In the genomic region with DNA sequence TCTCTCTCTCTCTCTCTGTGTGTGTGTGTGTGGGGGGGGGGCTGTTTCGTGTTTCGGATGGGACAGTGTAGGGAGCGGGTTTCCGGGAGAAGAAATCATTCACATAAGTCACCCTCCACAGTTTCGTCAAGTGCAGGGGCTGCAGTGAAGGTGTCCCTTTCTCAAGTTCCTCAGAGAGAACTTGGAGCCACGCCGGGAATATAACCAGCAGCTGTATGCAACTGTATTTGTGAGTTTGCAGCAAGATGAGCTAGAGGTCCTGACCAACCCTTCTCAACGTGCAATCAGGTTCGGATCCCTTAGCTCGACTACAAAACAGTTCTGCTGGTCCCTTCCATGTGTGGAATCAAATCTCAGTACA, we compare ENCODE assay signal across 8 mouse cellular contexts. TPM values are rescaled to one million over a fixed set of nuclear protein-coding genes. Genes with fewer than 3 reads are reported as not detected.
DNase-seq lines count a peak whose midpoint lies in the region; ATAC-seq and TF ChIP-seq lines count a peak whose summit lies in the region.

No protein-coding gene starts in this region.

- TF ChIP-seq CTCF in lung, postnatal 0 days (IDR thresholded peaks at IDR 0.05) = no peak

- DNase-seq in heart, postnatal 25 days (ENCODE audit: low spot score) = no peak
- DNase-seq in embryonic facial prominence, embryonic 11.5 days (ENCODE audit: low spot score) = peak; percentile 34
- no peak for DNase-seq in hindbrain, embryonic 11.5 days (ENCODE audit: low spot score)
- peak; percentile 13 for DNase-seq in lung, postnatal 0 days (ENCODE audit: low spot score)
- DNase-seq in urinary bladder, postnatal 10 days (ENCODE audit: low spot score) = no peak
- DNase-seq in Muller cell, postnatal 12 days (ENCODE audit: inconsistent ontology term) = no peak
- no peak for DNase-seq in ovary, postnatal 10 days (ENCODE audit: low spot score)

- ATAC-seq in heart, embryonic 13.5 days (ENCODE audit: extremely low read depth, insufficient number of reproducible peaks, low FRiP score, low TSS enrichment) = no peak
- peak; percentile 16; the same call in 1 of the 2 replicates for ATAC-seq in embryonic facial prominence, embryonic 11.5 days (replicated peaks; ENCODE audit: insufficient number of reproducible peaks, low FRiP score, low TSS enrichment, low read depth)
- ATAC-seq in hindbrain, embryonic 11.5 days (ENCODE audit: low FRiP score) = peak; percentile 35
- peak; percentile 6; the same call in 1 of the 2 replicates for ATAC-seq in lung, postnatal 0 days

- intact Hi-C loops in heart, postnatal 25 days (cut with DNase I) = loop anchor here (5.0 kb wide), 1 partner anchor 45 kb away; the partner anchor contains the start of gene Zfp354b

- peak overlapping the region; percentile 76 for H3K4me2 ChIP-seq in heart, embryonic 13.5 days
- peak overlapping the region; percentile 46 for H3K4me2 ChIP-seq in embryonic facial prominence, embryonic 11.5 days (ENCODE audit: low read depth, low read length)
- peak overlapping the region; percentile 64 for H3K4me2 ChIP-seq in hindbrain, embryonic 11.5 days (replicated peaks; ENCODE audit: low read depth, low read length)
- peak overlapping the region; percentile 75 for H3K4me2 ChIP-seq in lung, postnatal 0 days (replicated peaks; ENCODE audit: low read depth, low read length)

- no peaks in the 10 kb centered on the region for H3K27me3 ChIP-seq in heart, embryonic 13.5 days (replicated peaks)
- H3K27me3 ChIP-seq in embryonic facial prominence, embryonic 11.5 days (ENCODE audit: control insufficient read depth, insufficient read depth, low read length) = no peaks in the 10 kb centered on the region
- H3K27me3 ChIP-seq in hindbrain, embryonic 11.5 days (ENCODE audit: control insufficient read depth, insufficient read depth, low read length) = no peaks in the 10 kb centered on the region
- H3K27me3 ChIP-seq in lung, postnatal 0 days (replicated peaks; ENCODE audit: insufficient read depth, low read length) = no peaks in the 10 kb centered on the region

- TF ChIP-seq EP300 in lung, postnatal 0 days (IDR thresholded peaks at IDR 0.05) = no peak

- peak overlapping the region; percentile 57 for H3K4me3 ChIP-seq in heart, embryonic 13.5 days
- H3K4me3 ChIP-seq in embryonic facial prominence, embryonic 11.5 days (ENCODE audit: low read depth, low read length) = peak overlapping the region; percentile 45
- H3K4me3 ChIP-seq in hindbrain, embryonic 11.5 days (ENCODE audit: low read depth, low read length) = peak overlapping the region; percentile 42
- H3K4me3 ChIP-seq in lung, postnatal 0 days (ENCODE audit: low read depth, low read length) = peak overlapping the region; percentile 37

- WGBS in heart, embryonic 13.5 days = 20% methylated on average over 10 of the region's 10 CpGs
- 25% methylated on average over 10 of the region's 10 CpGs for WGBS in embryonic facial prominence, embryonic 11.5 days
- WGBS in hindbrain, embryonic 11.5 days = 22% methylated on average over 10 of the region's 10 CpGs
- WGBS in lung, postnatal 0 days = 10% methylated on average over 9 of the region's 10 CpGs

- no peaks in the 10 kb centered on the region; the same call in 1 of the 2 replicates for H3K9me3 ChIP-seq in heart, embryonic 13.5 days
- H3K9me3 ChIP-seq in embryonic facial prominence, embryonic 11.5 days (replicated peaks; ENCODE audit: control insufficient read depth, low read length) = no peaks in the 10 kb centered on the region
- H3K9me3 ChIP-seq in hindbrain, embryonic 11.5 days (ENCODE audit: control insufficient read depth, low read length) = no peaks in the 10 kb centered on the region
- no peaks in the 10 kb centered on the region for H3K9me3 ChIP-seq in lung, postnatal 0 days (ENCODE audit: low read length)

- peak overlapping the region; percentile 82 for H3K9ac ChIP-seq in heart, embryonic 13.5 days
- peak overlapping the region; percentile 77 for H3K9ac ChIP-seq in embryonic facial prominence, embryonic 11.5 days (replicated peaks; ENCODE audit: low read length)
- H3K9ac ChIP-seq in hindbrain, embryonic 11.5 days (ENCODE audit: low read depth, low read length) = peak overlapping the region; percentile 67
- H3K9ac ChIP-seq in lung, postnatal 0 days (replicated peaks; ENCODE audit: low read depth) = 0 out of 2 replicates have a peak overlapping the region, but pooled peaks have one; percentile 23

- peaks cover 19% of the 10 kb centered on the region for H3K36me3 ChIP-seq in heart, embryonic 13.5 days
- no peaks in the 10 kb centered on the region; the same call in none of the 2 replicates for H3K36me3 ChIP-seq in embryonic facial prominence, embryonic 11.5 days (replicated peaks; ENCODE audit: control insufficient read depth, insufficient read depth, low read depth, low read length)
- no peaks in the 10 kb centered on the region for H3K36me3 ChIP-seq in hindbrain, embryonic 11.5 days (ENCODE audit: control insufficient read depth, insufficient read depth, low read length)
- no peaks in the 10 kb centered on the region for H3K36me3 ChIP-seq in lung, postnatal 0 days (ENCODE audit: insufficient read depth, low read length)

- peak overlapping the region; percentile 26; the same call in 1 of the 2 replicates for H3K27ac ChIP-seq in heart, embryonic 13.5 days (replicated peaks)
- H3K27ac ChIP-seq in embryonic facial prominence, embryonic 11.5 days (replicated peaks; ENCODE audit: low read depth, low read length) = no peak overlapping the region
- H3K27ac ChIP-seq in hindbrain, embryonic 11.5 days (ENCODE audit: low read depth, low read length) = 0 out of 2 replicates have a peak overlapping the region, but pooled peaks have one; percentile 24
- H3K27ac ChIP-seq in lung, postnatal 0 days (ENCODE audit: low read length) = no peak overlapping the region

- peaks cover 10% of the 10 kb centered on the region for H3K4me1 ChIP-seq in heart, embryonic 13.5 days
- H3K4me1 ChIP-seq in embryonic facial prominence, embryonic 11.5 days (ENCODE audit: control insufficient read depth, insufficient read depth, low read length) = no peaks in the 10 kb centered on the region
- no peaks in the 10 kb centered on the region; the same call in 1 of the 2 replicates for H3K4me1 ChIP-seq in hindbrain, embryonic 11.5 days (replicated peaks; ENCODE audit: control insufficient read depth, insufficient read depth, low read length)
- no peaks in the 10 kb centered on the region for H3K4me1 ChIP-seq in lung, postnatal 0 days (ENCODE audit: insufficient read depth, low read depth, low read length)

RNA-seq across cellular contexts. Expression of gene Zfp454, which starts 0.5 kb away (rescaled TPM):
- 2.7 and 3.7 TPM in 2 replicates for polyA plus RNA-seq in heart, embryonic 13.5 days (2015; fragmentation: Nextera tagmentation; extraction: Ambion mirVana)
- 1 to 10 TPM in 1 of 2 experiments, under 1 TPM in 1; 0.86 to 1.1 TPM for total RNA-seq in heart, postnatal 25 days (2021)
- polyA plus RNA-seq in embryonic facial prominence, embryonic 11.5 days (2014; fragmentation: Nextera tagmentation; extraction: Ambion mirVana) = 17.6 and 21.6 TPM in 2 replicates
- 15.5 and 16.4 TPM in 2 replicates for polyA plus RNA-seq in hindbrain, embryonic 11.5 days (2014; fragmentation: Nextera tagmentation; extraction: Ambion mirVana)
- 1.9 and 2.0 TPM in 2 replicates for polyA plus RNA-seq in lung, postnatal 0 days (2015; fragmentation: Nextera tagmentation; extraction: Ambion mirVana)

RNA-seq across cellular contexts. Expression of gene Zfp2, which starts 29.1 kb away (rescaled TPM):
- 6.9 and 8.4 TPM in 2 replicates for polyA plus RNA-seq in heart, embryonic 13.5 days (2015; fragmentation: Nextera tagmentation; extraction: Ambion mirVana)
- 1 to 10 TPM; 3.3 to 3.7 TPM for total RNA-seq in heart, postnatal 25 days (2021)
- 24.5 and 27.1 TPM in 2 replicates for polyA plus RNA-seq in embryonic facial prominence, embryonic 11.5 days (2014; fragmentation: Nextera tagmentation; extraction: Ambion mirVana)
- polyA plus RNA-seq in hindbrain, embryonic 11.5 days (2014; fragmentation: Nextera tagmentation; extraction: Ambion mirVana) = 30.6 and 37.0 TPM in 2 replicates
- 3.3 and 3.7 TPM in 2 replicates for polyA plus RNA-seq in lung, postnatal 0 days (2015; fragmentation: Nextera tagmentation; extraction: Ambion mirVana)

RNA-seq across cellular contexts. Expression of gene Grm6, which starts 36.4 kb away (rescaled TPM):
- not detected in 2 replicates for polyA plus RNA-seq in heart, embryonic 13.5 days (2015; fragmentation: Nextera tagmentation; extraction: Ambion mirVana)
- not detected for total RNA-seq in heart, postnatal 25 days (2021)
- polyA plus RNA-seq in embryonic facial prominence, embryonic 11.5 days (2014; fragmentation: Nextera tagmentation; extraction: Ambion mirVana) = not detected in 2 replicates
- polyA plus RNA-seq in hindbrain, embryonic 11.5 days (2014; fragmentation: Nextera tagmentation; extraction: Ambion mirVana) = not detected in 2 replicates
- 0.10 and 0.17 TPM in 2 replicates for polyA plus RNA-seq in lung, postnatal 0 days (2015; fragmentation: Nextera tagmentation; extraction: Ambion mirVana)

RNA-seq across cellular contexts. Expression of gene Zfp354b, which starts 44.5 kb away (rescaled TPM):
- polyA plus RNA-seq in heart, embryonic 13.5 days (2015; fragmentation: Nextera tagmentation; extraction: Ambion mirVana) = 0.88 and 1.0 TPM in 2 replicates
- 1 to 10 TPM; 1.4 to 2.2 TPM for total RNA-seq in heart, postnatal 25 days (2021)
- polyA plus RNA-seq in embryonic facial prominence, embryonic 11.5 days (2014; fragmentation: Nextera tagmentation; extraction: Ambion mirVana) = 1.7 and 2.1 TPM in 2 replicates
- 1.8 and 2.1 TPM in 2 replicates for polyA plus RNA-seq in hindbrain, embryonic 11.5 days (2014; fragmentation: Nextera tagmentation; extraction: Ambion mirVana)
- 1.1 TPM in 2 replicates for polyA plus RNA-seq in lung, postnatal 0 days (2015; fragmentation: Nextera tagmentation; extraction: Ambion mirVana)

RNA-seq across cellular contexts. Expression of gene Zfp879, which starts 45.6 kb away (rescaled TPM):
- 0.31 and 0.49 TPM in 2 replicates for polyA plus RNA-seq in heart, embryonic 13.5 days (2015; fragmentation: Nextera tagmentation; extraction: Ambion mirVana)
- total RNA-seq in heart, postnatal 25 days (2021) = 1 to 10 TPM; 1.1 to 1.3 TPM
- polyA plus RNA-seq in embryonic facial prominence, embryonic 11.5 days (2014; fragmentation: Nextera tagmentation; extraction: Ambion mirVana) = 0.78 and 1.00 TPM in 2 replicates
- 0.35 and 0.57 TPM in 2 replicates for polyA plus RNA-seq in hindbrain, embryonic 11.5 days (2014; fragmentation: Nextera tagmentation; extraction: Ambion mirVana)
- polyA plus RNA-seq in lung, postnatal 0 days (2015; fragmentation: Nextera tagmentation; extraction: Ambion mirVana) = 0.43 and 0.51 TPM in 2 replicates

Comparison
In these comparisons a context has a peak if more than half of its experiments do, and no peak if none do; other contexts are left out.
1. H3K27ac ChIP-seq: peak in heart, embryonic 13.5 days (single experiment) and hindbrain, embryonic 11.5 days (single experiment); none in embryonic facial prominence, embryonic 11.5 days (single experiment) and lung, postnatal 0 days (single experiment).
2. H3K9ac ChIP-seq: peak in every context shown above with its lines; median percentile 82 in heart, embryonic 13.5 days; 77 in embryonic facial prominence, embryonic 11.5 days; 67 in hindbrain, embryonic 11.5 days; 23 in lung, postnatal 0 days.
3. DNase-seq: peak in embryonic facial prominence, embryonic 11.5 days (single experiment) and lung, postnatal 0 days (single experiment); none in heart, postnatal 25 days (single experiment), hindbrain, embryonic 11.5 days (single experiment), urinary bladder, postnatal 10 days (single experiment), Muller cell, postnatal 12 days (single experiment) and ovary, postnatal 10 days (single experiment).
4. Peak in every context shown above with its lines, with median percentiles within 50 percentile points of each other: H3K4me2 ChIP-seq and H3K4me3 ChIP-seq.